Mouse (Mus musculus): ENCODE measurements around the gene Gm6034. TPM values are rescaled to one million over a fixed set of nuclear protein-coding genes. Genes with fewer than 3 reads are reported as not detected.

The Gm6034 gene
- total and polyA plus RNA-seq, 3 experiments = 0.42 to 2.1 (median 1.1) TPM

DNA sequence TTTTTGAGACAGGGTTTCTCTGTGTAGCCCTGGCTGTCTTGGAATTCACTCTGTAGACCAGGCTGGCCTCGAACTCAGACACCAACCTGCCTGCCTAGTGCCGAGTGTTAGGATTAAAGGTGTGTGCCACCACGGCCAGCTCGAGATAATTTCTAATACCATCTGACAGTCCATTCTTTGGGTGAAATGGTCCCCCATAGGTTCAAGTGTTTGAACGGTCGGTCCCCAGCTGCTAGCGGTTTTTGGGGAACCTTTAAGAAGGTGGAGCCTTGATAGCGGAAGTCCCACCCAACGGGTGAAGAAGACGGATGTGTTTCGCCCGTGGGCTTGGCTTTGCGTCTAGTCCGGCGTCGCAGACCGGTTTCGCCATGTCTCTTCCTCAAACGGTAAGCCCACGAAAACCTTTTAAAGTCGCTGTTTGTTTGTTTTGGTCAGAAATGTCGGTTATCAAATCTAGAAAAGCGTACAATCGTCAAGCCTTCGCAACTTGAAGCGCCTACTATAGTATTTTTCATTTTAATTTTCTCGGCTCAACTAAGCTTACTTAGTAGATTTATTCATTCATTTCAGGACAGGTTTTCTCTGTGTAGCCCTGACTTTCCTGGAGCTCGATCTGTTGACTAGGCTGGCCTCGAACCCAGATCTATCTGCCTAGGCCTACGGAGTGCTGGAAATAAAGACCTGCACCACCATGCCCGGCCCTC lies 48.4 kb upstream of the Gm6034 start:
- peak overlapping the region; percentile 96 for H3K9ac ChIP-seq (ENCODE audit: insufficient read depth, low read depth)
- TF ChIP-seq IRF4 (IDR thresholded peaks at IDR 0.05; ENCODE audit: low read depth, low read length) (peak; percentile 26; the same call in 1 of the 2 replicates), POLR2A (IDR thresholded peaks at IDR 0.05; ENCODE audit: low read depth, low read length) (peak; percentile 92), SIN3A (IDR thresholded peaks at IDR 0.05; ENCODE audit: low read length) (peak; percentile 92), TBP (conservative IDR thresholded peaks at IDR 0.05; ENCODE audit: low read depth, low read length) (peak; percentile 82; the same call in 1 of the 2 replicates), USF1 (IDR thresholded peaks at IDR 0.05; ENCODE audit: low read depth, low read length) (no peak), ZC3H11A (IDR thresholded peaks at IDR 0.05; ENCODE audit: low read depth, low read length) (no peak), NELFE (IDR thresholded peaks at IDR 0.05; ENCODE audit: low read depth, low read length) (peak; percentile 91), ZMIZ1 (IDR thresholded peaks at IDR 0.05; ENCODE audit: low read depth, low read length) (peak; percentile 82; the same call in 1 of the 2 replicates), TCF12 (IDR thresholded peaks at IDR 0.05; ENCODE audit: low read depth, low read length) (peak; percentile 61), MXI1 (IDR thresholded peaks at IDR 0.05; ENCODE audit: low read depth, low read length) (peak; percentile 85; the same call in 1 of the 2 replicates), ZNF384 (IDR thresholded peaks at IDR 0.05; ENCODE audit: low read depth, low read length) (no peak), MYC (IDR thresholded peaks at IDR 0.05; ENCODE audit: low read depth, low read length) (no peak), POLR2AphosphoS2 (IDR thresholded peaks at IDR 0.05; ENCODE audit: low read depth, low read length) (peak; percentile 82; the same call in 1 of the 2 replicates), CTCF (conservative IDR thresholded peaks at IDR 0.05 in 1 of 2, IDR thresholded peaks at IDR 0.05 in 1 of 2; ENCODE audit: low read depth in 2 of 2, low read length in 2 of 2) (no peak), ELF1 (IDR thresholded peaks at IDR 0.05; ENCODE audit: low read depth, low read length) (peak; percentile 88), CHD1 (IDR thresholded peaks at IDR 0.05; ENCODE audit: low read depth, low read length) (peak; percentile 79; the same call in 1 of the 2 replicates), HCFC1 (IDR thresholded peaks at IDR 0.05; ENCODE audit: low read depth, low read length) (peak; percentile 82), SMC3 (IDR thresholded peaks at IDR 0.05; ENCODE audit: low read depth, low read length) (no peak), ZKSCAN1 (IDR thresholded peaks at IDR 0.05; ENCODE audit: borderline replicate concordance, low read depth, low read length) (no peak), UBTF (IDR thresholded peaks at IDR 0.05; ENCODE audit: low read depth, low read length) (no peak)
- peaks cover 4 to 10% of the 10 kb centered on the region in 2 experiments; a peak in 2 of 4 replicates for H3K4me1 ChIP-seq (ENCODE audit: control insufficient read depth in 1 of 2, insufficient read depth in 2 of 2)
- no peaks in the 10 kb centered on the region for H3K27me3 ChIP-seq (replicated peaks)
- peak overlapping the region; percentile 60 for H3K27ac ChIP-seq (ENCODE audit: insufficient read depth, low read depth)
- H3K9me3 ChIP-seq (replicated peaks; ENCODE audit: low read length) = no peaks in the 10 kb centered on the region
- H3K4me3 ChIP-seq (replicated peaks in 1 of 3; ENCODE audit: low read depth in 2 of 3, low read length in 2 of 3, poor library complexity in 1 of 3) = peak overlapping the region; percentile 69 to 73 (median 69)
- peaks cover 24% of the 10 kb centered on the region for H3K79me2 ChIP-seq (replicated peaks; ENCODE audit: control insufficient read depth, extremely low read depth, insufficient read depth, poor library complexity, severe bottlenecking)
- peak overlapping the region; percentile 85; the same call in 1 of the 2 replicates for H3K4me2 ChIP-seq (ENCODE audit: insufficient read depth, low read depth, poor library complexity, severe bottlenecking)
- dilution Hi-C loops (cut with MboI; ENCODE audit: extremely low pct_ligation_motif_present, extremely low pct_unique_long_range_greater_than_20kb, low sequenced_read_pairs) (no loop called here), in situ Hi-C loops (cut with MboI; ENCODE audit: low pct_ligation_motif_present, low pct_unique_long_range_greater_than_20kb, low sequenced_read_pairs) (no loop called here)
- peak; percentile 92 for DNase-seq (ENCODE audit: extremely low read depth)
- peaks cover 0 to 12% of the 10 kb centered on the region in 2 experiments for H3K36me3 ChIP-seq (replicated peaks in 1 of 2; ENCODE audit: control insufficient read depth in 1 of 2, insufficient read depth in 1 of 2, low read length in 1 of 2)

DNA sequence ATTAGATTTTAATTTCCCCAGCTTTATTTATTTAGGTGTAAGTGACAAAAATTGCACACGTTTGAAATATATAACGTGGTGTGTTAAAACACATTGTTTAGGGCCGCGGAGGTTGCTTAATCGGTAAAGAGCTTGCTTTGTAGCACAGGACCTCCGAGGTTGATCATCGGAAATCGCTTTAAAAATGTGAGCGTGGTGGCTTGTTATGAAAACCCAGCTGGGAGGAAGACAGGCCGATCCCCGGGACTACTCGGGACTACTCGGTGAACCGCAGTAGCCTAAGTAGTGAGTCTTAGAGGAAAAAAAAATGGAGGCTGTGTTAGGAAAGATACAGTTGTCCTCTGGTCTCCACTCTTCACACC lies 47.9 kb upstream of the Gm6034 start:
- peak overlapping the region; percentile 96 for H3K9ac ChIP-seq (ENCODE audit: insufficient read depth, low read depth)
- peak overlapping the region; percentile 69 to 73 (median 69) for H3K4me3 ChIP-seq (replicated peaks in 1 of 3; ENCODE audit: low read depth in 2 of 3, low read length in 2 of 3, poor library complexity in 1 of 3)
- peaks cover 4 to 12% of the 10 kb centered on the region in 2 experiments; a peak in 2 of 4 replicates for H3K4me1 ChIP-seq (ENCODE audit: control insufficient read depth in 1 of 2, insufficient read depth in 2 of 2)
- dilution Hi-C loops (cut with MboI; ENCODE audit: extremely low pct_ligation_motif_present, extremely low pct_unique_long_range_greater_than_20kb, low sequenced_read_pairs) = no loop called here
- H3K36me3 ChIP-seq (replicated peaks in 1 of 2; ENCODE audit: control insufficient read depth in 1 of 2, insufficient read depth in 1 of 2, low read length in 1 of 2) = peaks cover 0 to 7% of the 10 kb centered on the region in 2 experiments
- TF ChIP-seq MYC (IDR thresholded peaks at IDR 0.05; ENCODE audit: low read depth, low read length) (no peak), MAZ (IDR thresholded peaks at IDR 0.05; ENCODE audit: low read depth, low read length) (0 out of 2 replicates have a peak, but pooled peaks have one; percentile 6), NRF1 (IDR thresholded peaks at IDR 0.05; ENCODE audit: low read depth, low read length) (no peak), POLR2A (IDR thresholded peaks at IDR 0.05; ENCODE audit: low read depth, low read length) (no peak), KAT2A (IDR thresholded peaks at IDR 0.05; ENCODE audit: insufficient replicate concordance, low read length) (no peak), MXI1 (IDR thresholded peaks at IDR 0.05; ENCODE audit: low read depth, low read length) (peak; percentile 2; the same call in 1 of the 2 replicates), ZC3H11A (IDR thresholded peaks at IDR 0.05; ENCODE audit: low read depth, low read length) (no peak), MAFK (IDR thresholded peaks at IDR 0.05; ENCODE audit: insufficient replicate concordance, low read length) (no peak), CHD1 (IDR thresholded peaks at IDR 0.05; ENCODE audit: low read depth, low read length) (peak; percentile 63; the same call in 1 of the 2 replicates), SMC3 (IDR thresholded peaks at IDR 0.05; ENCODE audit: low read depth, low read length) (no peak), JUN (IDR thresholded peaks at IDR 0.05; ENCODE audit: insufficient read depth, low read depth, low read length) (no peak)
- H3K4me2 ChIP-seq (ENCODE audit: insufficient read depth, low read depth, poor library complexity, severe bottlenecking) = peak overlapping the region; percentile 85
- in situ Hi-C loops (cut with MboI; ENCODE audit: low pct_ligation_motif_present, low pct_unique_long_range_greater_than_20kb, low sequenced_read_pairs) = no loop called here
- no peak for DNase-seq (ENCODE audit: extremely low read depth)
- no peaks in the 10 kb centered on the region for H3K27me3 ChIP-seq (replicated peaks)
- H3K79me2 ChIP-seq (replicated peaks; ENCODE audit: control insufficient read depth, extremely low read depth, insufficient read depth, poor library complexity, severe bottlenecking) = peaks cover 26% of the 10 kb centered on the region
- H3K27ac ChIP-seq (ENCODE audit: insufficient read depth, low read depth) = 0 out of 2 replicates have a peak overlapping the region, but pooled peaks have one; percentile 17
- no peaks in the 10 kb centered on the region for H3K9me3 ChIP-seq (replicated peaks; ENCODE audit: low read length)
